Mouse (Mus musculus) layer of hippocampus, adult 18-20 months (tissue): Measurements from ENCODE around the gene Mtif2. TPM values are rescaled to one million over a fixed set of nuclear protein-coding genes. Genes with fewer than 3 reads are reported as not detected.

ENCODE experiments used
- DNase-seq, 2 experiments: peaks; one replicate each; pipeline ENCODE4 v3.0.0; 2022; ENCODE audit warnings: low spot score in 2 of 2
- total RNA-seq, 2 experiments: library from RNA; stranded (reverse); gene quantifications; 2 replicates each; pipeline ENCODE4 v1.2.3; 2021

Mtif2 gene
- total RNA-seq, 2 experiments from 2014 or later, result 29.6 to 32.0 TPM

DNA sequence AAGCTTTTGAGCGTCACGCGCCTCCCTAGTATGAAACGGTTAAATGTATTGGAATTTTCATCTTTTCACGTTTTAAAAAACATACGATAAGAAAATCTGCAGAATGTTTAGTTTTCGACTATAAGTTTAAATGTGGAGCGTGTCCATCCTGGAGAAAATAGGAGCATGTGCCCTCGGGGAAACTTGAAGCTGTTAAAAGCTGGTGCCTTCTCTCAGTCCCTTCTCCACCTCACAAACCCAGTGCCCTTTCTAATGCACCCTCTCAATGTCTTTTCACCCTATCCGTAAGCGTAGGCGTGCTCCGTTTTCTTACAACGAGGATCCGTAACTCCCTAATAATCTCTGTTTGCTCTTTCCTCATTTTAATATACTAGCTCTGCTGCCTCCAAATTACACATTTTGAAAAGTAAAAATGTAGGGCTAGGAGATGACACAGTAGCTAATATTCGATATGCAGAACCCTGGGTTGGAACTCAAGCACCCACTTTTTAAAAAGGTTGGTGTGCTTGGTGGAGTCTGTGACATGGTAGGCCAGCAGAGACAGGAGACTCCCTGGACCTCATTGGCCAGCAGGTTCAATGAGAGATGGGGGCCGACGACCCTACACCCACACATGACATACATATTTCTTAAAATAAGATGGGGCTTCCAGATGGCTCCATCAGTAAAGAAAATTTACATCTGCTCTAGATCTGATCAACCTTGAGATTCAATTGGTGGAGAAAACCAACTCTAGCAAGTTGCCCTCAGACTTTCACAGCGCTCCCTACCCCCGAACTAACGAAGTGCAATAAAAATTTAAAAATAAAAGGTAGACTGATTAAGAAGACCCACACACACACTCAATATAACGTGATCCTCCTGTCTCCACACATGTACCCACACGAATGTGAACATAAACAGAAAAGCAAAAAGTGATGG is 22.6 kb downstream of the Mtif2 start:
- DNase-seq, result peak in 1 of 2 experiments; percentile 16

DNA sequence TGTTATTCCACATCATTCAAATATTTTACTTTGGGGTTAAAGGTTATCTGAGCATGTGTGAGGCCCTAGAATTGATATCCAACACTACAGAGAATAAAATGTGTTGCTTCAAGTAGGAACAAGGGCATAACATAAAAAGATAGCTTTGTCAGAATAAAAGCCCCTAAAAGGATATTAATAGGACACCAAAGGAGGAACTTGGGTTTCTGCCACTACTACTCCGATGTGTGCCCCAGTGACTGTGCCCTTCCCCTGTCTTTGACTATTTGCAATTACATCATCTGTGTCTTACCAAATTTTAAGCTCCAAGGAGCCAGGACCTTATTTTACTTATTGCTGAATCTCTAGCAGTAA is 23.2 kb downstream of the Mtif2 start:
- no peak for DNase-seq

DNA sequence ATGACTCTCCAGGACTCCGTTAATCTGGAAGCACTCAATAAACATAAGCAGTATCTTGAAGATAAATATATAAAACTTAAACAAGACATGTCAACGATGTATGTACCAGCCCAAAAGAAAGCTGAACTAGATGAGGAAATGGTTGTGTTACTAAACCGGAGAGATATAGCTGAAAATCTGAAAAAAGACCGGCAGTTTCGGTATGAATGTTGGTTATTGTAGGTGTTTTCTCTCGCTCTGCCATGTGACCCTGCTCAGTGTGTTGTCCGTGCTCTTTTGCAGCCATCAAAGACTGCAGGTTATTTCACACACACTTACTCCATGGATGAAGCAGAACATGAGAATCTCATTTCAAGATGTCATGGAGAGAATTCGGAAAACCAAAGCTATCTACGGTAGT is 34.2 kb downstream of the Mtif2 start:
- no peak for DNase-seq

DNA sequence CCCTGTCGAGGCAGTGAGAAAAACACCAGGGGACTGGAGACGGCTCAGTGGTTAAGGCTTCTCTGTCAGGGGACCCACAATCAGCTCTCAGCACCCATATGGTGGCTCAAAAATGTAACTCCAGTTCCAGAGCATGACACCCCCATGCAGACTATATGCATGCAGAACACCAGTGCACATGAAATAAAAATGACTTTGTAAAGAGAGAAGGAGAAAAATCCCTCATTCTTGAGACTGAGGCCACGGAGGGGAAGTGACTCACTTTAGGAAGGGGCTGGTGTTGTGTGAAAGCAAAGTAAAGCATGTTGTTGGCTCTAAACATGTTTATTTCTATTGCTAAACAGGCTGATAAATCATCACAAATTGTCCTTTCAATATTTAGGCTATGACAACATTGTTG is 34.8 kb downstream of the Mtif2 start:
- DNase-seq, result no peak

GRCm38 (mm10) chr11:29563406-29563805 is 37.2 kb downstream of the Mtif2 start:
- no peak for DNase-seq

DNA sequence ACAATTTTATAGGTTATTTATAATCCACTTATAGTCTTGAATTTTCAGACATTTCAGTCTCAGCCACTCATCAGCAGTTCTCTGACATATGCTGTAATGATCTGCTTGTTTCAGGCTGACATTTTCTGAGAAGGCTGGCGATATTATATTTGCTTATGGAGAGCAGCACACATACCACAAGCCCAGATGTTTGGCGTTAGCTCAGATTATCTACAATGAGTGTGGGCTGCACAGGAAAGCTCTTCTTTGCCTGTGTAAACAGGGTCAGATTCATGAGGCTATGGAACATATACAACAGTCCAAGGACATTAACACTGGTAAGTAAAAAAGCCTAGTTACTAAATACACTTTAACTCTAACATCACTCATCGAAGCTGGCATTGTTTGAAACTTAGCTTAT is 45.3 kb downstream of the Mtif2 start:
- no peak for DNase-seq

DNA sequence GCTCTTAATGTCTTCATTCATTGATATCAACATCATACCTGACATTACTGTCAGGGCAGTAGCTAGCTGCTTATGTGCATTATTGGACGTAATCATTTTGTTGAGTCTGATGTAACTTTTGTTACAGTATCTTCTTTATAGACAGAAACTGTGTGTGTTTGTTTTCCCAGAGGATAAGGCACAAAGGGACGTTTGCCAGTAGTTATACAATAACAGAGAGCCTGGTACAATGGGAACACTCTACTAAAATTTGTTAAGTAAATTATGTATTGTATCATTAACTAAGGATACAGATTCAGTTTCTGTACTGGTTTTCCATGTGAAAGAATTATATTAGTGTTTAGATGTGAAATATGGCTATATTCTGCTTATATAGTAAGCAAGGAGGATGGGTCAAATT is 46.4 kb downstream of the Mtif2 start:
- no peak for DNase-seq

GRCm38 (mm10) chr11:29579610-29580009 is 53.4 kb downstream of the Mtif2 start:
- peak in 1 of 2 experiments; percentile 6 for DNase-seq

Other genes with a start within 250 kb of the Mtif2 start
- 10 to 100 TPM; 52.8 to 58.0 TPM for gene Ccdc88a, start 152.8 kb upstream of the Mtif2 start, total RNA-seq
- gene Prorsd1, start 11.4 kb upstream of the Mtif2 start, total RNA-seq, result 1 to 10 TPM; 4.5 to 4.8 TPM
- gene Clhc1, start 21.5 kb downstream of the Mtif2 start, total RNA-seq, result under 1 TPM; 0.15 to 0.37 TPM
- gene Rps27a, start 21.7 kb downstream of the Mtif2 start, total RNA-seq, result 100 to 1,000 TPM; 473 to 488 TPM
- gene Rtn4, start 166.5 kb downstream of the Mtif2 start, total RNA-seq, result 100 to 1,000 TPM; 468 to 492 TPM